Mouse (Mus musculus) cerebellum, adult 9-10 months (tissue): Measurements from ENCODE around the gene Ankrd23.

Experiments
- DNase-seq: peaks from one replicate; pipeline ENCODE4 v3.0.0; 2022

Ankrd23 gene

GRCm38 (mm10) chr1:36513310-36513709 is 23.4 kb downstream of the Ankrd23 start:
- peak; percentile 73 for DNase-seq

GRCm38 (mm10) chr1:36512966-36513280 is 23.8 kb downstream of the Ankrd23 start:
- no peak for DNase-seq

GRCm38 (mm10) chr1:36512089-36512965 is 24.4 kb downstream of the Ankrd23 start:
- peak; percentile 63 for DNase-seq

- peak; percentile 99 for DNase-seq
Observed at GRCm38 (mm10) chr1:36511289-36512021, 25.2 kb downstream of the Ankrd23 start, which contains the start of gene Cnnm3. Gene Cnnm3 (plus strand): TSS chr1:36511867.

- no peak for DNase-seq
Observed at GRCm38 (mm10) chr1:36508238-36508637, 28.4 kb downstream of the Ankrd23 start.

GRCm38 (mm10) chr1:36501261-36501660 is 35.4 kb downstream of the Ankrd23 start:
- peak; percentile 87 for DNase-seq

GRCm38 (mm10) chr1:36497312-36497711 is 39.4 kb downstream of the Ankrd23 start:
- no peak for DNase-seq

- DNase-seq, result no peak
Observed at GRCm38 (mm10) chr1:36496719-36497118, 40.0 kb downstream of the Ankrd23 start.

GRCm38 (mm10) chr1:36493299-36493698 is 43.4 kb downstream of the Ankrd23 start:
- DNase-seq, result no peak

GRCm38 (mm10) chr1:36492416-36493139 is 44.1 kb downstream of the Ankrd23 start:
- DNase-seq, result peak; percentile 95

- no peak for DNase-seq
Observed at GRCm38 (mm10) chr1:36489661-36490060, 47.0 kb downstream of the Ankrd23 start.

- DNase-seq, result no peak
Observed at GRCm38 (mm10) chr1:36487111-36487510, 49.6 kb downstream of the Ankrd23 start.

- peak; percentile 61 for DNase-seq
Observed at GRCm38 (mm10) chr1:36485080-36485479, 51.6 kb downstream of the Ankrd23 start.

- DNase-seq, result peak; percentile 29
Observed at GRCm38 (mm10) chr1:36483825-36484224, 52.9 kb downstream of the Ankrd23 start.
